Mouse (Mus musculus) heart, postnatal 0 days (tissue): ENCODE results near the gene Kbtbd12.

Source experiments
- CTCF ChIP-seq: IDR thresholded peaks from 2 replicates; pipeline ENCODE4 v1.5.1; 2016; ENCODE audit warnings: antibody characterized with exemption, control low read depth, low read depth
- EP300 ChIP-seq: IDR thresholded peaks from 2 replicates; pipeline ENCODE4 v1.6.1; 2016; ENCODE audit warnings: antibody characterized with exemption, low read depth

- TF ChIP-seq CTCF (peak; percentile 10; the same call in 1 of the 2 replicates), EP300 (peak; percentile 86)
Measured at GRCm38 (mm10) chr6:88627317-88627811, 10.4 kb downstream of the Kbtbd12 start.
